Comparison of ENCODE assay signal across 9 mouse cellular contexts in the genomic region with DNA sequence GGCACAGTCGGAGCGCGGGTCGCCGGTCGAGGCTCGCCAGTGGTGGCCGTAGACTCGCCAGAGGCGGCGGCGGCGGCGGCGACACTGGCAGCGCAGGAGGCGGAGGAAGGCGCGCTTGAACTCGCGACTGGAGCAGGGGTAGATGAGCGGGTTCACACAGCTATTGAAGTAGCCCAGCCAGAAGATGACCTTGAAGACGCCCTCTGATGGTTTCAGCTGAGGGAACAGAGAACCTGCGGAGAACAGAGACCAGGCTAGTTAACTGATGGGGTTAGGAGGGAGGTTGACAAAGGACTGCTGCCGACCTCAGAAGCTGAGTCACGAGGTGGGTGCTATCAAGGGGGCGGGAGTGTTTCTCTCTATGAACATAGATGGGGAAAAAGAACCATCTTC. TPM values are rescaled to one million over a fixed set of nuclear protein-coding genes. Genes with fewer than 3 reads are reported as not detected.
DNase-seq lines count a peak whose midpoint lies in the region; ATAC-seq and TF ChIP-seq lines count a peak whose summit lies in the region.
"Had no signal": no experiment of that assay in that cellular context is flagged by ENCODE, and none has a peak within 500 bp of the region (broad histone marks: within the 10 kb centered on the region; RNA-seq: fewer than 3 reads in every experiment).

No protein-coding gene starts in this region.

- peak overlapping the region; percentile 57 for H3K4me2 ChIP-seq in liver, embryonic 14.5 days (ENCODE audit: low read depth)

- peak overlapping the region; percentile 72 for H3K4me3 ChIP-seq in testis, adult 2 months (ENCODE audit: control insufficient read depth, low read depth, low read length)
- H3K4me3 ChIP-seq in liver, embryonic 14.5 days (ENCODE audit: insufficient read depth in 1 of 2, low read depth in 2 of 2, low read length in 2 of 2), result peak overlapping the region in 1 of 2 experiments; percentile 43; a peak in 2 of 4 replicates

- no peak for ATAC-seq in liver, embryonic 14.5 days (ENCODE audit: insufficient read depth)
- ATAC-seq in monocyte, adult 5-6 weeks (replicated peaks; ENCODE audit: insufficient number of reproducible peaks, low FRiP score, low TSS enrichment, poor library complexity, severe bottlenecking), result no peak

- DNase-seq in embryo, embryonic 11 days, result peak; percentile 30
- DNase-seq in embryo, embryonic 10 days (ENCODE audit: low spot score), result no peak
- no peak for DNase-seq in testis, postnatal 14 days (ENCODE audit: low spot score)
- DNase-seq in liver, embryonic 14.5 days (ENCODE audit: low read depth in 3 of 3, low spot score in 3 of 3), result no peak
- no peak for DNase-seq in left cerebral cortex, adult 18-20 months (ENCODE audit: low spot score in 2 of 2)
- no peak for DNase-seq in adrenal gland, postnatal 4 days (ENCODE audit: low spot score in 2 of 2)

- H3K27ac ChIP-seq in testis, adult 2 months (ENCODE audit: control insufficient read depth, insufficient read depth, low read depth, low read length), result no peak overlapping the region
- H3K27ac ChIP-seq in liver, embryonic 14.5 days, result no peak overlapping the region

- H3K9me3 ChIP-seq in liver, embryonic 14.5 days (ENCODE audit: control insufficient read depth, low read length), result no peaks in the 10 kb centered on the region

- no peaks in the 10 kb centered on the region for H3K27me3 ChIP-seq in testis, adult 2 months (ENCODE audit: control insufficient read depth, insufficient read depth, low read length)
- peaks cover 34% of the 10 kb centered on the region for H3K27me3 ChIP-seq in liver, embryonic 14.5 days (ENCODE audit: control insufficient read depth, insufficient read depth, low read length)

- no peaks in the 10 kb centered on the region for H3K36me3 ChIP-seq in testis, adult 2 months (ENCODE audit: control insufficient read depth, insufficient read depth, low read length)
- H3K36me3 ChIP-seq in liver, embryonic 14.5 days (replicated peaks; ENCODE audit: control insufficient read depth, insufficient read depth, low read depth), result no peaks in the 10 kb centered on the region

- TF ChIP-seq EP300 in liver, embryonic 14.5 days (IDR thresholded peaks at IDR 0.05; ENCODE audit: low read depth), result no peak

- H3K9ac ChIP-seq in liver, embryonic 14.5 days (replicated peaks), result no peak overlapping the region

- WGBS in liver, embryonic 14.5 days (ENCODE audit: insufficient replicate concordance), result 2% methylated on average over 27 of the region's 27 CpGs

- no peak for TF ChIP-seq CTCF in testis, adult 2 months (IDR thresholded peaks at IDR 0.05; ENCODE audit: control insufficient read depth, insufficient read depth, insufficient replicate concordance, low read depth, low read length)
- TF ChIP-seq CTCF in liver, embryonic 14.5 days (IDR thresholded peaks at IDR 0.05; ENCODE audit: low read depth), result no peak

- H3K4me1 ChIP-seq in testis, adult 2 months (ENCODE audit: control insufficient read depth, insufficient read depth, low read length), result peaks cover 10% of the 10 kb centered on the region
- 0 out of 4 replicates have a peak, but pooled peaks cover 0 to 2% of the 10 kb centered on the region in 2 experiments for H3K4me1 ChIP-seq in liver, embryonic 14.5 days (replicated peaks; ENCODE audit: control insufficient read depth in 2 of 2, insufficient read depth in 2 of 2, low read length in 1 of 2)

- no peak for TF ChIP-seq POLR2A in testis, adult 2 months (IDR thresholded peaks at IDR 0.05; ENCODE audit: control insufficient read depth, low read depth, low read length)

RNA-seq across cellular contexts. Expression of a gene that starts 15.8 kb away (rescaled TPM):
- polyA plus RNA-seq in testis, adult 2 months (2012; rRNA removed), result 3.8 and 4.3 TPM in 2 replicates
- 0.55 and 0.57 TPM in 2 replicates for polyA plus RNA-seq in liver, embryonic 14.5 days (2012; rRNA removed)
- 0.30 and 0.63 TPM in 2 replicates for polyA plus RNA-seq in liver, embryonic 14.5 days (2014; fragmentation: Nextera tagmentation; extraction: Ambion mirVana)
- not detected in 3 replicates for total RNA-seq in monocyte, adult 5-6 weeks (2017)
- total RNA-seq in left cerebral cortex, adult 18-20 months (2021), result 10 to 100 TPM; 54.2 to 58.7 TPM
- total RNA-seq in adrenal gland, postnatal 4 days (2021), result 10 to 100 TPM; 14.3 to 17.1 TPM
- total RNA-seq: megakaryocyte-erythroid progenitor cell, adult 5-6 weeks had no signal

RNA-seq across cellular contexts. Expression of a gene that starts 55.0 kb away (rescaled TPM):
- polyA plus RNA-seq in testis, adult 2 months (2012; rRNA removed), result 19.2 and 22.2 TPM in 2 replicates
- polyA plus RNA-seq in liver, embryonic 14.5 days (2012; rRNA removed), result 58.1 and 75.0 TPM in 2 replicates
- 70.4 and 85.8 TPM in 2 replicates for polyA plus RNA-seq in liver, embryonic 14.5 days (2014; fragmentation: Nextera tagmentation; extraction: Ambion mirVana)
- total RNA-seq in monocyte, adult 5-6 weeks (2017), result 8.0 to 34.0 TPM (median 20.6 TPM) in 3 replicates
- 10 to 100 TPM; 64.5 to 69.9 TPM for total RNA-seq in left cerebral cortex, adult 18-20 months (2021)
- 10 to 100 TPM; 27.8 to 29.9 TPM for total RNA-seq in adrenal gland, postnatal 4 days (2021)

Comparison
In these comparisons a context has a peak if more than half of its experiments do, and no peak if none do; other contexts are left out.
1. RNA of a gene that starts 15.8 kb away (total RNA-seq): 54.2 to 58.7 TPM in left cerebral cortex, adult 18-20 months and 14.3 to 17.1 TPM in adrenal gland, postnatal 4 days; not detected in monocyte, adult 5-6 weeks; every median in the first group is over 10 times any median in the second.